Mouse (Mus musculus): ENCODE results near the gene Dlx2. TPM values are rescaled to one million over a fixed set of nuclear protein-coding genes. Genes with fewer than 3 reads are reported as not detected.

Gene Dlx2
- polyA plus RNA-seq, 1 experiment from 2014 or later: 0.20 TPM

DNA sequence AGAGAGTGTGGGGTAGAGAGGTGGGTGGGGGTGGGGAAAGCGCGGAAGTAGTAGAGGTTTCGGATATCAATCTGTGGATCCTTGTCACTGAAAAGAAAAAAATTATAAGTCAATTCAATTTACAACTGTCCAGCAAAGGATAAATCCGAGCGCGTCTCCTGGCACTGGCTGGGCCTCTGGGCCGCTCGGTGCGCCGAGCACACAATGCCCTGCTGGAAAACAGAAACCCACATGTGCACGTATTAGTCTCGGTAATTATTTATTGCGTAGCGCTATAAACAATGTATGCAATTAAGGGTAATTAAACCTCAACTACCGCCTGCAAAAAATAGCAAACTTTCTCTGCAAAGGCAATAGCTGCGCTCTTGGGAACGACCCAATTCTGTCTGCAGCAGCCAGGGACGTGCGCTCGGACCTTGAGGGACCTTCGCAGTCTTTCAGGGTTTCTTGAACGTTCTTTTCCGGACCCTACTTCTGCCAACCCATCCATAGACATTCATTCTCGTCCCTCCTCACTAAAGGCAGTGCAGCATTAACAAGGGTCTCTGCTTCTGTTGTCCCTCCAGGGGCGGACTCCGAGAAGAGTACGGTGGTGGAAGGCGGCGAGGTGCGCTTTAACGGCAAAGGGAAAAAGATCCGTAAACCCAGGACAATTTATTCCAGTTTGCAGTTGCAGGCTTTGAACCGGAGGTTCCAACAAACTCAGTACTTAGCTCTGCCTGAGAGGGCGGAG lies 16.0 kb downstream of the Dlx2 start:
- peaks cover 59% of the 10 kb centered on the region for H3K27me3 ChIP-seq (replicated peaks; ENCODE audit: control insufficient read depth, insufficient read depth, low read length)
- WGBS: 2% methylated on average over 34 of the region's 34 CpGs
- no peaks in the 10 kb centered on the region for H3K9me3 ChIP-seq (ENCODE audit: control insufficient read depth, low read length)
- peaks cover 5% of the 10 kb centered on the region for H3K4me1 ChIP-seq (ENCODE audit: control insufficient read depth, insufficient read depth, low read depth, low read length)
- H3K4me2 ChIP-seq (ENCODE audit: low read length): no peak overlapping the region
- no peak overlapping the region for H3K27ac ChIP-seq (ENCODE audit: low read depth, low read length)
- no peak overlapping the region for H3K4me3 ChIP-seq (ENCODE audit: low read length)
- no peak for ATAC-seq
- H3K36me3 ChIP-seq (ENCODE audit: control insufficient read depth, insufficient read depth, low read length): no peaks in the 10 kb centered on the region
- no peak overlapping the region for H3K9ac ChIP-seq (ENCODE audit: low read depth, low read length)

- peak; percentile 84 for ATAC-seq
- under 1% methylated on average over 49 of the region's 60 CpGs for WGBS
- Histone ChIP-seq H3K27ac (ENCODE audit: low read depth, low read length) (peak overlapping the region; percentile 7; the same call in 1 of the 2 replicates), H3K4me2 (ENCODE audit: low read length) (peak overlapping the region; percentile 62), H3K36me3 (ENCODE audit: control insufficient read depth, insufficient read depth, low read length) (no peaks in the 10 kb centered on the region), H3K4me1 (ENCODE audit: control insufficient read depth, insufficient read depth, low read depth, low read length) (peaks cover 5% of the 10 kb centered on the region), H3K27me3 (replicated peaks; ENCODE audit: control insufficient read depth, insufficient read depth, low read length) (peaks cover 61% of the 10 kb centered on the region), H3K4me3 (ENCODE audit: low read length) (peak overlapping the region; percentile 40), H3K9ac (ENCODE audit: low read depth, low read length) (peak overlapping the region; percentile 15; the same call in 1 of the 2 replicates), H3K9me3 (ENCODE audit: control insufficient read depth, low read length) (no peaks in the 10 kb centered on the region)
Measured at GRCm38 (mm10) chr2:71529511-71530351, 16.8 kb downstream of the Dlx2 start.

- peak overlapping the region; percentile 62 for H3K4me2 ChIP-seq (ENCODE audit: low read length)
- H3K4me3 ChIP-seq (ENCODE audit: low read length): peak overlapping the region; percentile 40
- H3K4me1 ChIP-seq (ENCODE audit: control insufficient read depth, insufficient read depth, low read depth, low read length): peaks cover 5% of the 10 kb centered on the region
- H3K27me3 ChIP-seq (replicated peaks; ENCODE audit: control insufficient read depth, insufficient read depth, low read length): peaks cover 59% of the 10 kb centered on the region
- H3K27ac ChIP-seq (ENCODE audit: low read depth, low read length): no peak overlapping the region
- peak overlapping the region; percentile 15; the same call in 1 of the 2 replicates for H3K9ac ChIP-seq (ENCODE audit: low read depth, low read length)
- no peaks in the 10 kb centered on the region for H3K36me3 ChIP-seq (ENCODE audit: control insufficient read depth, insufficient read depth, low read length)
- WGBS: under 1% methylated on average over 42 of the region's 57 CpGs
- ATAC-seq: peak; percentile 51
- H3K9me3 ChIP-seq (ENCODE audit: control insufficient read depth, low read length): no peaks in the 10 kb centered on the region
Measured at GRCm38 (mm10) chr2:71528714-71529510, 17.6 kb downstream of the Dlx2 start.

GRCm38 (mm10) chr2:71528014-71528713 lies 18.4 kb downstream of the Dlx2 start, which contains the start of gene Dlx1:
Gene Dlx1 (plus strand): TSS chr2:71528113.
- H3K36me3 ChIP-seq (ENCODE audit: control insufficient read depth, insufficient read depth, low read length): no peaks in the 10 kb centered on the region
- 2% methylated on average over 26 of the region's 26 CpGs for WGBS
- peaks cover 5% of the 10 kb centered on the region for H3K4me1 ChIP-seq (ENCODE audit: control insufficient read depth, insufficient read depth, low read depth, low read length)
- peak within 1 kb of the TSS; percentile 62 for H3K4me2 ChIP-seq (ENCODE audit: low read length)
- no peak within 1 kb of the TSS for H3K27ac ChIP-seq (ENCODE audit: low read depth, low read length)
- H3K27me3 ChIP-seq (replicated peaks; ENCODE audit: control insufficient read depth, insufficient read depth, low read length): peaks cover 63% of the 10 kb centered on the region
- H3K4me3 ChIP-seq (ENCODE audit: low read length): peak within 1 kb of the TSS; percentile 40
- no peak within 1 kb of the TSS for H3K9ac ChIP-seq (ENCODE audit: low read depth, low read length)
- no peak for ATAC-seq
- no peaks in the 10 kb centered on the region for H3K9me3 ChIP-seq (ENCODE audit: control insufficient read depth, low read length)

GRCm38 (mm10) chr2:71527323-71528013 lies 19.1 kb downstream of the Dlx2 start:
- Histone ChIP-seq H3K36me3 (ENCODE audit: control insufficient read depth, insufficient read depth, low read length) (no peaks in the 10 kb centered on the region), H3K4me1 (ENCODE audit: control insufficient read depth, insufficient read depth, low read depth, low read length) (peaks cover 5% of the 10 kb centered on the region), H3K4me2 (ENCODE audit: low read length) (no peak overlapping the region), H3K27me3 (replicated peaks; ENCODE audit: control insufficient read depth, insufficient read depth, low read length) (peaks cover 65% of the 10 kb centered on the region), H3K9ac (ENCODE audit: low read depth, low read length) (no peak overlapping the region), H3K9me3 (ENCODE audit: control insufficient read depth, low read length) (no peaks in the 10 kb centered on the region), H3K4me3 (ENCODE audit: low read length) (no peak overlapping the region), H3K27ac (ENCODE audit: low read depth, low read length) (no peak overlapping the region)
- WGBS: 1% methylated on average over 24 of the region's 24 CpGs
- no peak for ATAC-seq

GRCm38 (mm10) chr2:71526595-71527322 lies 19.8 kb downstream of the Dlx2 start:
- ATAC-seq: no peak
- Histone ChIP-seq H3K4me1 (ENCODE audit: control insufficient read depth, insufficient read depth, low read depth, low read length) (peaks cover 5% of the 10 kb centered on the region), H3K9ac (ENCODE audit: low read depth, low read length) (no peak overlapping the region), H3K4me3 (ENCODE audit: low read length) (no peak overlapping the region), H3K36me3 (ENCODE audit: control insufficient read depth, insufficient read depth, low read length) (no peaks in the 10 kb centered on the region), H3K27me3 (replicated peaks; ENCODE audit: control insufficient read depth, insufficient read depth, low read length) (peaks cover 61% of the 10 kb centered on the region), H3K4me2 (ENCODE audit: low read length) (no peak overlapping the region), H3K9me3 (ENCODE audit: control insufficient read depth, low read length) (no peaks in the 10 kb centered on the region), H3K27ac (ENCODE audit: low read depth, low read length) (no peak overlapping the region)
- WGBS: 3% methylated on average over 10 of the region's 10 CpGs

- Histone ChIP-seq H3K27ac (ENCODE audit: low read depth, low read length) (no peak overlapping the region), H3K27me3 (replicated peaks; ENCODE audit: control insufficient read depth, insufficient read depth, low read length) (peaks cover 70% of the 10 kb centered on the region), H3K4me3 (ENCODE audit: low read length) (no peak overlapping the region), H3K9me3 (ENCODE audit: control insufficient read depth, low read length) (no peaks in the 10 kb centered on the region), H3K4me2 (ENCODE audit: low read length) (no peak overlapping the region), H3K9ac (ENCODE audit: low read depth, low read length) (no peak overlapping the region), H3K4me1 (ENCODE audit: control insufficient read depth, insufficient read depth, low read depth, low read length) (peaks cover 5% of the 10 kb centered on the region), H3K36me3 (ENCODE audit: control insufficient read depth, insufficient read depth, low read length) (no peaks in the 10 kb centered on the region)
- ATAC-seq: no peak
- WGBS: 37% methylated on average over 13 of the region's 13 CpGs
Measured at GRCm38 (mm10) chr2:71524763-71525162, 21.8 kb downstream of the Dlx2 start.

All from hindbrain, embryonic 16.5 days (tissue).